Mouse (Mus musculus) brain, embryonic 14.5 days (tissue): ENCODE measurements at regions not wholly inside any gene's neighbourhood (a gene's known extent, or its start where the extent isn't known, plus 50 kb on each side); places are given as distances from the start of the nearest gene placed in this dataset.

Experiments used
- CTCF ChIP-seq: fragments of 200-500 bp; IDR thresholded peaks from 2 replicates; pipeline ENCODE4 v1.5.1; 2012; ENCODE audit warnings: inconsistent platforms, mild to moderate bottlenecking, moderate library complexity, borderline replicate concordance; ENCODE audit not compliant: insufficient read depth, insufficient read length; ENCODE audit errors: extremely low read depth
- POLR2A ChIP-seq: fragments of 200-500 bp; IDR thresholded peaks from 2 replicates; pipeline ENCODE4 v1.6.1; 2012; ENCODE audit warnings: mild to moderate bottlenecking, inconsistent platforms, borderline replicate concordance; ENCODE audit not compliant: poor library complexity, insufficient read depth, insufficient read length, severe bottlenecking; ENCODE audit errors: extremely low read depth

DNA sequence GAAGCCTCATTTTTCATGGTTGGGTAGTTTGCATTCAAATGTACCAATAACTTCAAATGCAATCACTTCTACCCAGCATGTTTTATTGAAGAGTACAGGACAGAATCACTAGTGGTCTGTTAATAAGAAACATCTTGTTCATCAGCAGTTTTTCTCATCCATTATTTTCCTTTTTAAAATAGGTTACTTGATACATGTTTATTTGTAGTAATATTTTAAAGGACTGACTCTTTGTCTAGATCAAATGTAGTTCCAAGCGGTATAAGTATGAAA is 79.0 kb upstream of the Tram1l1 start:
- TF ChIP-seq CTCF (no peak), POLR2A (no peak)
